Mouse (Mus musculus): ENCODE measurements around the gene Olfr78. TPM values are rescaled to one million over a fixed set of nuclear protein-coding genes. Genes with fewer than 3 reads are reported as not detected.

Olfr78 gene
- total RNA-seq (2021): under 1 TPM; 0.59 to 0.77 TPM
- long read RNA-seq, experiment 1: 0 reads
- long read RNA-seq, experiment 2, partial matches to known transcripts: 0 of 2 reads
- long read RNA-seq, experiment 2, other reads (novel, unspliced or antisense): 0 of 2 reads

DNA sequence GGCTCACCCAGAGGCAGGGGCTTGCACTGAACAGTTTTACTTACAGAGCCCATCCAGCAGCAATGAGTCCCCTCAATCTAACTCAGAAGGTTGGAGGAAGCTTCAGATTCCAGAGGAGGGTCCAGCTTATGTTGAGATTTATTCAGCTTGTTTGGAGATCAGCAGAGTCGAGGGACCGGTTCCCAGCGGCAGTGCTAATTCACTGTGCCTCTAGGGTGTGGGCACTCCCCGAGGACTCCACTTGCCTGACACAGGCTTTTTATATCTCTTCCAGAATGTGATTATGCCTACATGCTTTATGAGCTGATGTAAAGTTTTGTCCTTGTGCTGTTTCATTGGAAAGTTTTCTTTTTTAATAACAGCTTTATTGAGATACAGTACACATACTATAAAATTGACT lies at the start of gene Olfr78, which contains the start of gene Olfr560:
Gene Olfr78 (minus strand): TSS at position 206 of the 400 bp plus-strand sequence.
Gene Olfr560 (minus strand): TSS at position 101 of the 400 bp plus-strand sequence.
- intact Hi-C loops (cut with DNase I): no loop called here
- DNase-seq (ENCODE audit: low spot score in 2 of 2): no peak

DNA sequence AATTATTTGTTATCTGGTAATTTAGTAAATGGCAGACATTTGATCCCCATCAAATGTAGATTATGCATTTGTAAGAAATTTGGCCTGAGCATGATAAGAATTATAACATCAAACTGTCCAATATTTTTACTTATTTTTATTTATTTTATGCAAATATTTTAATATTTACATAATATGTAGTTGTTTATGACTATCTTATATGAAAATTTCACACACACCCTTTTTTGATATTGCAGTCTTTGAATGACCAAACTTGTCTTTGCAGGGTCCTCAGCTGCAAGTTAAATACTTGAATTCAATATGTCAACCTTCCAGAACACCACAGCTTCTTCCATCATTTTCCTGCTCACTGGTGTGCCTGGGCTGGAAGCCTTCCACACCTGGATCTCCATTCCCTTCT lies 43.9 kb upstream of the Olfr78 start, which contains the start of gene Olfr564:
Gene Olfr564 (plus strand): TSS at position 301 of the 400 bp plus-strand sequence.
- DNase-seq (ENCODE audit: low spot score in 2 of 2): no peak
- intact Hi-C loops (cut with DNase I): no loop called here

DNA sequence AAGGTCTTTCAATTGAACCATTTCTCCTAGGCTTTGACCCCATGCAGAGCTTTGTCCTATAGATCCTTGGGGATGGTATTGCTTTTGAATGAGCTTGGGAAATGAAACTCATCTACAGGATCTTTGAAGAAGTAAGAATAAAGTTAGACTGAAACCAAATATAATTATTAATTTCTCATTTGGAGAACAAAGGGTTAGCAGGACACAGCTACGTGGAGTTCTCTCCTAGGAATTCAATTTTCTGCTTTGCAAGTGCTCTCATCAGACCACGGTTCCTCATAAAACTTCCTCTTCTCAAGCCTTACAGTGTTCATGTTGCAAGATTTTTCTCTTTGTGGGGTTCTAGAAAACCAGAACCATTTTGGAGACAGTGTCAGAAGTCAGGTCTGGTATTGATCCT lies 11.7 kb upstream of the Olfr78 start, which contains the start of gene Olfr561:
Gene Olfr561 (plus strand): TSS at position 301 of the 400 bp plus-strand sequence.
- intact Hi-C loops (cut with DNase I): no loop called here
- DNase-seq (ENCODE audit: low spot score in 2 of 2): no peak

DNA sequence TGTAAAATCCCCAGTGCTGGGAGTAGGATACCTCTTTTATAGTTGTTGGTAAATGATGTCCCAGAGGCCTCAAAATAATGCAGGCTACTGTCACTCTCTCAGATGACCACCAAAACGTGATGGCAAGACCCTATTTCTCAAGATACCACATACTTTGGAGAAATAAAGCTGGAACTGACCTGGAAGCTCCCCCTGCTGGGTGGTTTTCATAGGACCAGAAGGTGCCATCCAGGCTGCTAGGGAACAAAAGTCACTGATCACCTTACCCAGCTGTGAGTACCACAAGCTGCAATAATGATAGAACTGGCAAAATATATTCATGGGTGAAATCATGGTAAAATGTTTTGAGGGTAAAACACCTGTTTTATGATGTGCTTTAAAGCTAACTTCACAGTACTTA lies 7.2 kb downstream of the Olfr78 start:
- no peak for DNase-seq (ENCODE audit: low spot score in 2 of 2)
- intact Hi-C loops (cut with DNase I): no loop called here

DNA sequence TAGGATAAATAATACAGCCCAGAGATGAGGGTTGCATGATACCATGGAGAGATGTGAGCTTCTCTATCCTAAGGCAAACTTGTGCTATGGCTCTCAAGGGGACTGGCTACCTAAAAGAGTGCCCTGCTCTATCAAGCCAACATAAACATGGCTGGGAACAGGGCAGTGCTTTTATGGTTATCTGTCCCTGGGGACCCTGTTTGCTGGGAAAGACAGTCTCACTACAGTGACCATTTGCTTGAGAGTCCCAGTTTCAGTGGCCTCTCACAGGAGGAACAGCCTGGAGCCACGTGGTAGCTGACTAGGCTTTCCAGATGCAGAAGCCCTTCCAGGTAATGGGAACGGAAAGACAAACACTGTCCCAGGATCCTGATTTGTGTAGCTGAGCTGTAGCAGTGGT lies 21.6 kb downstream of the Olfr78 start:
- intact Hi-C loops (cut with DNase I): no loop called here
- no peak for DNase-seq (ENCODE audit: low spot score in 2 of 2)

DNA sequence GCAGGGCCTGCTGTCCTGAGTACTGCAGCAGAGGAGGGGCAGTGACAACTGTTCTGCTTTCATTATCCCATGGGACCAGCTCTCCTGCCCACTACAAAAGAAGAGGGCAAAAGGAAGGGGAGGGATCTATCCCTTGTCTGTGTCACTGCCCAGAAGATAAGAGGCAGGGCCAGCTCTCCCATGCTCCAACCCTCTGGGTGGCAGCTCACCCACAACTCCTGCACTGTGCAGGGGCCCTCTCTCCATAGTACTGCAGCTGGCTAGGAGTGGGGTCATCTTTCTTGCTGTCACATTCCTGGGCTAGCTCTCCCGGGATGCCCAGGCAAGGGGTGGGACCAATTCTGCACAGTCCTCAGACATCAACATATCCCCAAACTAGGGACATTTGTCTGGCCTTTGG lies 25.5 kb downstream of the Olfr78 start:
- no peak for DNase-seq (ENCODE audit: low spot score in 2 of 2)
- intact Hi-C loops (cut with DNase I): no loop called here

DNA sequence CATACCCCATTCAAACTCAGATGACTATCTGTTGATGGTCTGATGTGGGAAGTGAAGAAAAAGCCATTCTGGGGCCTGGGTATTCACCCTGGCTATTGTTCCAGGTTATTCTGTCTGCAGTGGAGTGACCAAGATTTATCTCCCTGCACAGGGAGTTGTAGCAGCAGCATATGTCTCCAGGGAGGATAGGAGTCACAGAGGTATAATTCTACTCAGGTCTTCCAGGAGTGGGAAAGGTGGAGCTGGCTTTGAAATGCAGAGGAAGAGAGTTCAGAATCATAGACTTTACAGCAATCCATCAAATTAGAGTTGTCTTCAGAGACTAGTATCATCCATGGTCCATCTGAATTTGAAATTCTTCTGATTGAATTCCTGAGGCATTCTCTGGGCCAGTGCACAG lies 31.9 kb downstream of the Olfr78 start, which contains the start of gene Olfr559:
Gene Olfr559 (minus strand): TSS at position 101 of the 400 bp plus-strand sequence.
- no peak for DNase-seq (ENCODE audit: low spot score in 2 of 2)
- intact Hi-C loops (cut with DNase I): no loop called here

DNA sequence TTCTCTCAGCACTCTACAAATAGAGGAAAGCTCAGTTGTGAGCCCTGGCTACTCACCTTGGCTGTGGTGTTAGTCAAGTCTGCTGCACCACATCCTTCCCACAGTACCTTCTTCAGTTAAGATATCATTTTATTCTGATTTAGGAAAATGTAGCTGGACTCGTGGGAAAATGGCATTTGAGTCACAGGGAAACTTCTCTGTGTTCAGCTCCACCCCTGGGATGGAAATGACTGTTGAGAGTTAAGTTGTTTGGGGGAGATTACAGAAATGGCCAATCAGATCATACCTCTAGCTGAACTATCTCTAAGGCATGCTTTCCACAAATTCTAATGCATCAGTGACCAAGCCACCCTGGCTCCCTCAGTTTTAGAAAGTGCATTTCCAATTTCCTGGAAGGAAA lies 40.3 kb downstream of the Olfr78 start, which contains the start of gene Olfr33:
Gene Olfr33 (minus strand): TSS at position 101 of the 400 bp plus-strand sequence.
- no peak for DNase-seq (ENCODE audit: low spot score in 2 of 2)
- intact Hi-C loops (cut with DNase I): no loop called here

DNA sequence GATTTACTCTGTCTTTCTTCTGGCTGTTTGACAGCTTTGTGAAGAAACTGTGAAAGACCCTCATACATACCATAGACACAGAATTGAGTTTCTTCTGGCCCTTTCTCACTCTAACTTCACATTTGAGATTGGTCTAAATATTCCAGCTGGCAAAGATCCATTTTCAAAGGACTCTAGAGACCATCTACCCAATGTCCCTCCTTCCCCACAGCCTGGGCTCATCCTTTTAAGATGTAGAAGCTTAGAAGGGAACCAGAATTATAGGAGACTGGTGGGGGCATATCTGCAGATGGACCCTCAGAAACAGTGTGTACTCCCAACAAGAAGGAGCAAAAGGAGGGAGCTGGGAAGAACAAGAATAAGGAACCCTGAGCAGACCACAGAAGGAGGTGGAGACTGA lies 57.4 kb downstream of the Olfr78 start, which contains the start of gene Olfr558:
Gene Olfr558 (plus strand): TSS at position 301 of the 400 bp plus-strand sequence.
- intact Hi-C loops (cut with DNase I): no loop called here
- no peak for DNase-seq (ENCODE audit: low spot score in 2 of 2)

DNA sequence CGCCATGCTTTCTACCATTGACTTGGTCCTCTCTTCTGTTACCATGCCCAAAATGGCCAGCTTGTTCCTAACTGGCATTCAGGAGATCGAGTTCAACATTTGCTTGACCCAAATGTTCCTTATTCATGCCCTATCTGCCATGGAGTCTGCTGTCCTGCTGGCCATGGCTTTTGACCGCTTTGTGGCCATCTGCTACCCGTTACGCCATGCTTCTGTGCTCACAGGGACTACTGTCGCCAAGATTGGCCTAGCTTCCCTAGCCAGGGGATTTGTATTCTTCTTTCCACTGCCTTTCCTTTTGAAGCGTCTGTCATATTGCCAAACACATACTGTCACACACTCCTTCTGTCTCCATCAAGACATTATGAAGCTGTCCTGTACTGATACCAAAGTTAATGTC lies 60.8 kb downstream of the Olfr78 start:
- intact Hi-C loops (cut with DNase I): no loop called here
- no peak for DNase-seq (ENCODE audit: low spot score in 2 of 2)

DNA sequence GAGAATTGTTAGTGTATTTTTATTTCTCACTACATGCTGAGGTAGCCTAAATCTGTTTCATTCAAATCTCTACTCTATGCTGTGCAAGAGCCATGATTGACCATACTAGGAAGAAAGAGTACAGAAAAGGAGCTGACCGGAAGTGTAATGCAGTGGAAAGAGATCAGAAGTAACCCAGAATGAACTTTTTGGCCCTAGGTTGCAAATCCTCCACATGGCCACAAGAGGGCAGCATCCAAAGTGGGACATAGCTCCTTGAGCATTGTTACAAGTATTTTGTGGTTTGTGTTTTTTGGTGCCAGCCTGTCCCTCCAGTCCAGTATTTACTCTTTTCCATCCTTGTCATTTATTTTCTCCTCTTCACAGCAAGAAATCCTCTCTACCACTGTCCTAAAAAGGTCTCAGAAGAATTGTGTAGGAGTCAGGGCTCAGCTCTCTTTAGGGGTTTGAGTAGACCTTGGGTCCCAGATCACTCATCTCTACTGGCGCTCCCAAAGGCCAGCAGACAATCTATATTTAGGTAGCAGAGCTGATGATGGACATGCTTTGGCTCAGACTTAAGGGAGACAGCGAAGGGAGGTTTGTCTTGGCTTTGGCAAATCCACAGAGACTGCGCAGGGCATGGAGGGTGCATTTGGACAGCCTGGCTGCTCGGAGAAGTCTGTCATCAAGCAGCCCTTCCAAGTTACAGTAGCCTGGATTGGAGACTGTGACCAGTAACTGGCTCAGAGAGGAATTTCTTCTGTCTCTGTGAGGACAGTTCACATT lies 63.7 kb downstream of the Olfr78 start, which contains the start of gene Olfr557:
Gene Olfr557 (plus strand): TSS at position 553 of the 768 bp plus-strand sequence.
- peak in 1 of 2 experiments; percentile 40 for DNase-seq (ENCODE audit: low spot score in 2 of 2)
- intact Hi-C loops (cut with DNase I): loop anchor here (2.0 kb wide), 1 partner anchor 223 kb away; no protein-coding TSS in a partner anchor

Other genes starting within 250 kb of the Olfr78 start
- not detected for gene Olfr547, start 224.7 kb downstream of the Olfr78 start, total RNA-seq (2021)
- gene Olfr548-ps1, start 218.6 kb downstream of the Olfr78 start, total RNA-seq (2021): not detected
- gene Olfr549, start 209.6 kb downstream of the Olfr78 start, total RNA-seq (2021): not detected
- gene Trim21, start 194.0 kb downstream of the Olfr78 start, total RNA-seq (2021): 1 to 10 TPM; 1.7 to 1.9 TPM
- gene Olfr550, start 188.0 kb downstream of the Olfr78 start, total RNA-seq (2021): under 1 TPM; 0.32 to 0.35 TPM
- gene Olfr551, start 167.6 kb downstream of the Olfr78 start, total RNA-seq (2021): not detected
- gene Olfr552, start 161.7 kb downstream of the Olfr78 start, total RNA-seq (2021): under 1 TPM; 0.08 to 0.15 TPM
- not detected for gene Olfr553, start 141.3 kb downstream of the Olfr78 start, total RNA-seq (2021)
- not detected for gene Olfr554, start 121.0 kb downstream of the Olfr78 start, total RNA-seq (2021)
- gene Olfr555, start 100.6 kb downstream of the Olfr78 start, total RNA-seq (2021): not detected
- under 1 TPM in 1 of 2 experiments, not detected in 1; 0.13 TPM for gene Olfr556, start 94.6 kb downstream of the Olfr78 start, total RNA-seq (2021)
- gene Trim68, start 72.1 kb downstream of the Olfr78 start, total RNA-seq (2021): 1 to 10 TPM; 3.5 to 4.0 TPM
- under 1 TPM in 1 of 2 experiments, not detected in 1; 0.13 TPM for gene Olfr557, start 63.6 kb downstream of the Olfr78 start, total RNA-seq (2021)
- under 1 TPM; 0.25 to 0.66 TPM for gene Olfr558, start 57.3 kb downstream of the Olfr78 start, total RNA-seq (2021)
- not detected for gene Olfr33, start 40.4 kb downstream of the Olfr78 start, total RNA-seq (2021)
- not detected for gene Olfr559, start 32.0 kb downstream of the Olfr78 start, total RNA-seq (2021)
- under 1 TPM in 1 of 2 experiments, not detected in 1; 0.17 TPM for gene Olfr560, start 105 bp downstream of the Olfr78 start, total RNA-seq (2021)
- not detected for gene Olfr561, start 11.8 kb upstream of the Olfr78 start, total RNA-seq (2021)
- under 1 TPM in 1 of 2 experiments, not detected in 1; 0.36 TPM for gene Olfr564, start 44.0 kb upstream of the Olfr78 start, total RNA-seq (2021)
- not detected for gene Olfr566, start 99.3 kb upstream of the Olfr78 start, total RNA-seq (2021)
- gene Olfr568, start 117.7 kb upstream of the Olfr78 start, total RNA-seq (2021): not detected
- gene Olfr569, start 131.4 kb upstream of the Olfr78 start, total RNA-seq (2021): not detected
- gene Olfr570, start 135.1 kb upstream of the Olfr78 start, total RNA-seq (2021): not detected
- gene Olfr571, start 158.1 kb upstream of the Olfr78 start, total RNA-seq (2021): not detected
- gene Olfr572, start 164.9 kb upstream of the Olfr78 start, total RNA-seq (2021): not detected
- not detected for gene Olfr573-ps1, start 183.1 kb upstream of the Olfr78 start, total RNA-seq (2021)
- not detected for gene Olfr574, start 189.0 kb upstream of the Olfr78 start, total RNA-seq (2021)
- gene Olfr575, start 199.3 kb upstream of the Olfr78 start, total RNA-seq (2021): not detected
- gene Olfr576, start 203.2 kb upstream of the Olfr78 start, total RNA-seq (2021): not detected
- gene Olfr577, start 216.5 kb upstream of the Olfr78 start, total RNA-seq (2021): not detected
- not detected for gene Olfr578, start 229.9 kb upstream of the Olfr78 start, total RNA-seq (2021)